Mouse (Mus musculus): ENCODE results near the gene Esrp2. TPM values are rescaled to one million over a fixed set of nuclear protein-coding genes. Genes with fewer than 3 reads are reported as not detected.

Gene Esrp2
- polyA plus RNA-seq, 1 experiment from 2014 or later = 14.9 TPM

GRCm38 (mm10) chr8:106108729-106109128, 28.0 kb downstream of the Esrp2 start:
- Histone ChIP-seq H3K4me3 (replicated peaks) (no peak overlapping the region), H3K4me1 (no peaks in the 10 kb centered on the region), H3K27me3 (no peaks in the 10 kb centered on the region), H3K9me3 (replicated peaks) (no peaks in the 10 kb centered on the region), H3K4me2 (no peak overlapping the region), H3K36me3 (peaks cover 69% of the 10 kb centered on the region), H3K9ac (no peak overlapping the region), H3K27ac (no peak overlapping the region)
- no peak for ATAC-seq (replicated peaks; ENCODE audit: low FRiP score)
- WGBS = 92% methylated on average over 3 of the region's 3 CpGs

GRCm38 (mm10) chr8:106108080-106108479, 28.7 kb downstream of the Esrp2 start:
- no peak overlapping the region for H3K9ac ChIP-seq
- H3K9me3 ChIP-seq (replicated peaks) = no peaks in the 10 kb centered on the region
- no peak overlapping the region for H3K4me2 ChIP-seq
- no peaks in the 10 kb centered on the region for H3K27me3 ChIP-seq
- ATAC-seq (replicated peaks; ENCODE audit: low FRiP score) = no peak
- H3K4me3 ChIP-seq (replicated peaks) = no peak overlapping the region
- H3K4me1 ChIP-seq = no peaks in the 10 kb centered on the region
- WGBS = 94% methylated on average over 4 of the region's 4 CpGs
- peaks cover 76% of the 10 kb centered on the region for H3K36me3 ChIP-seq
- H3K27ac ChIP-seq = no peak overlapping the region

GRCm38 (mm10) chr8:106106193-106106592, 30.6 kb downstream of the Esrp2 start:
- H3K9me3 ChIP-seq (replicated peaks) = no peaks in the 10 kb centered on the region
- H3K27me3 ChIP-seq = no peaks in the 10 kb centered on the region
- no peak overlapping the region for H3K4me2 ChIP-seq
- WGBS = 81% methylated on average over 1 of the region's 1 CpGs
- ATAC-seq (replicated peaks; ENCODE audit: low FRiP score) = no peak
- no peaks in the 10 kb centered on the region for H3K4me1 ChIP-seq
- no peak overlapping the region for H3K9ac ChIP-seq
- peaks cover 82% of the 10 kb centered on the region for H3K36me3 ChIP-seq
- no peak overlapping the region for H3K4me3 ChIP-seq (replicated peaks)
- no peak overlapping the region for H3K27ac ChIP-seq

- 91% methylated on average over 2 of the region's 2 CpGs for WGBS
- Histone ChIP-seq H3K36me3 (peaks cover 78% of the 10 kb centered on the region), H3K4me1 (no peaks in the 10 kb centered on the region)
Observed at GRCm38 (mm10) chr8:106103888-106104287, 32.9 kb downstream of the Esrp2 start.

GRCm38 (mm10) chr8:106102321-106102720, 34.5 kb downstream of the Esrp2 start:
- Histone ChIP-seq H3K27ac (no peak overlapping the region), H3K4me3 (replicated peaks) (no peak overlapping the region), H3K36me3 (peaks cover 65% of the 10 kb centered on the region), H3K4me2 (no peak overlapping the region), H3K9me3 (replicated peaks) (no peaks in the 10 kb centered on the region), H3K9ac (no peak overlapping the region), H3K27me3 (no peaks in the 10 kb centered on the region), H3K4me1 (no peaks in the 10 kb centered on the region)
- WGBS = 88% methylated on average over 4 of the region's 4 CpGs
- ATAC-seq (replicated peaks; ENCODE audit: low FRiP score) = no peak

More at GRCm38 (mm10) chr8:106103888-106104287, 32.9 kb downstream of the Esrp2 start:
- no peak for ATAC-seq (replicated peaks; ENCODE audit: low FRiP score)
- Histone ChIP-seq H3K9me3 (replicated peaks) (no peaks in the 10 kb centered on the region), H3K4me2 (no peak overlapping the region), H3K27ac (no peak overlapping the region), H3K27me3 (no peaks in the 10 kb centered on the region), H3K9ac (no peak overlapping the region), H3K4me3 (replicated peaks) (no peak overlapping the region)

Other genes starting within 250 kb of the Esrp2 start
- 0.78 and 0.92 TPM in 2 replicates for gene Nrn1l, start 243.4 kb downstream of the Esrp2 start, polyA plus RNA-seq (2015; fragmentation: Nextera tagmentation; extraction: Ambion mirVana)
- 36.4 and 41.9 TPM in 2 replicates for gene Pskh1, start 236.5 kb downstream of the Esrp2 start, polyA plus RNA-seq (2015; fragmentation: Nextera tagmentation; extraction: Ambion mirVana)
- 1.2 and 1.7 TPM in 2 replicates for gene Ctrl, start 203.1 kb downstream of the Esrp2 start, polyA plus RNA-seq (2015; fragmentation: Nextera tagmentation; extraction: Ambion mirVana)
- 43.8 and 44.5 TPM in 2 replicates for gene Psmb10, start 198.5 kb downstream of the Esrp2 start, polyA plus RNA-seq (2015; fragmentation: Nextera tagmentation; extraction: Ambion mirVana)
- gene Lcat, start 193.6 kb downstream of the Esrp2 start, polyA plus RNA-seq (2015; fragmentation: Nextera tagmentation; extraction: Ambion mirVana) = 1.3 and 2.8 TPM in 2 replicates
- 30.1 and 33.9 TPM in 2 replicates for gene Slc12a4, start 170.9 kb downstream of the Esrp2 start, polyA plus RNA-seq (2015; fragmentation: Nextera tagmentation; extraction: Ambion mirVana)
- not detected in 2 replicates for gene Dpep3, start 157.5 kb downstream of the Esrp2 start, polyA plus RNA-seq (2015; fragmentation: Nextera tagmentation; extraction: Ambion mirVana)
- gene Dus2, start 145.6 kb downstream of the Esrp2 start, polyA plus RNA-seq (2015; fragmentation: Nextera tagmentation; extraction: Ambion mirVana) = 20.5 and 23.3 TPM in 2 replicates
- 0.18 TPM in 1 of 2 replicates, not detected in the other for gene Dpep2nb, start 131.0 kb downstream of the Esrp2 start, polyA plus RNA-seq (2015; fragmentation: Nextera tagmentation; extraction: Ambion mirVana)
- gene Ddx28, start 125.1 kb downstream of the Esrp2 start, polyA plus RNA-seq (2015; fragmentation: Nextera tagmentation; extraction: Ambion mirVana) = 17.0 and 18.9 TPM in 2 replicates
- gene Nfatc3, start 78.1 kb downstream of the Esrp2 start, polyA plus RNA-seq (2015; fragmentation: Nextera tagmentation; extraction: Ambion mirVana) = 6.5 and 7.3 TPM in 2 replicates
- 12.4 and 13.9 TPM in 2 replicates for gene Pla2g15, start 13.4 kb upstream of the Esrp2 start, polyA plus RNA-seq (2015; fragmentation: Nextera tagmentation; extraction: Ambion mirVana)
- gene Slc7a6, start 31.9 kb upstream of the Esrp2 start, polyA plus RNA-seq (2015; fragmentation: Nextera tagmentation; extraction: Ambion mirVana) = 52.7 and 57.3 TPM in 2 replicates
- 36.3 and 37.2 TPM in 2 replicates for gene Slc7a6os, start 74.0 kb upstream of the Esrp2 start, polyA plus RNA-seq (2015; fragmentation: Nextera tagmentation; extraction: Ambion mirVana)
- 50.7 and 51.8 TPM in 2 replicates for gene Prmt7, start 74.0 kb upstream of the Esrp2 start, polyA plus RNA-seq (2015; fragmentation: Nextera tagmentation; extraction: Ambion mirVana)
- gene Smpd3, start 201.0 kb upstream of the Esrp2 start, polyA plus RNA-seq (2015; fragmentation: Nextera tagmentation; extraction: Ambion mirVana) = 1.7 and 7.4 TPM in 2 replicates

Data from kidney, embryonic 15.5 days (tissue).